Mouse (Mus musculus): ENCODE measurements around the gene Tex48.

Tex48 gene

DNA sequence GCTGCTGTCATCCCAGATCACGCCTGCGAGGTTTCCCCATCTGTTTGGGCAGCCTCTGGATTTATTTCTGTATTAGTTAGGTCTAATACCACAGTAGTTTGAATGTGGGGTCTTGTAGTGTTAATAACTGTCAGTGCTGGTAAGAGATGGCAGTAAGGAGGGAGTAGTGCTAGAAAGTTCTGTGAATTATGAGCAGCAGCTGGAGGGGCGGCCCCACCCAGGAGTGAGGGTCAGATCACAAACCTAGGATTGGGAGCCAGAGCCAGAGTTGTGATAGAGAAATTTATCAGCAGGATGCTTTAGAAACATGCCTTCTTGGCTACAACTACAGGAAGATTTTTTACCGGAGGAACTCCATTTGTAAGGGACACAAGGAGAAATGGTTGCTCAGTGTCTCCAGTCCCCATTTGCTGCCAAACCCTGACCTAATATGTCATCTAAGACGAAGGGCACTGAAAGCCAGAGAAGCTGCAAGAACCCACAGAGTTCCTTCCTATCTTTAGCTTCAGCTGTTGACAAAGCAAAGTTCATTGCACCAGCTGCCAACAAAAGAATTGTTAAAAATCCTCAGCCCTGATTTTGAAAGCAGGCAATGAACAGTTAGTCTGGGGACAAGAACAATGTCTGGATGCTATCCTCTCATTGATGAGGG lies 27.6 kb downstream of the Tex48 start:
- DNase-seq (ENCODE audit: low spot score): no peak

DNA sequence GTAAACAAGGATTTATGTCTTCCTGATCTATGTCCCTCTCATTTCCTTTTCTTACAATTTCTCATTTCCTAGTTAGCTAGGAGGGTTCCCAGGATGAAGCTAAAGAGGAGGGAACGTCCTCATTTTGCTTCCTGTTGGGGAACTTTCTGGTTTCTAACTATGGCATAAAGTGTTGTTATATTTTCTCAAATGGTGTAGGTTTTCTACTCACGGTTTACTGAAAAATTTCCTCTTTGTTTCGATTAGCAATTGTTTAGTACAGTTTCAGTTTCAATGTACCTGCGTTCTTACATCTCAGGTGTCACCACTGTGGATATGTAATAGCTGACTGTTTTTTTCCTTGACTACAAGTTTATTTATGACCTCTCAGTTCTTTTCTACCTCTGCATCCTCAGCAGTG lies 31.7 kb downstream of the Tex48 start:
- DNase-seq (ENCODE audit: low spot score): no peak

DNA sequence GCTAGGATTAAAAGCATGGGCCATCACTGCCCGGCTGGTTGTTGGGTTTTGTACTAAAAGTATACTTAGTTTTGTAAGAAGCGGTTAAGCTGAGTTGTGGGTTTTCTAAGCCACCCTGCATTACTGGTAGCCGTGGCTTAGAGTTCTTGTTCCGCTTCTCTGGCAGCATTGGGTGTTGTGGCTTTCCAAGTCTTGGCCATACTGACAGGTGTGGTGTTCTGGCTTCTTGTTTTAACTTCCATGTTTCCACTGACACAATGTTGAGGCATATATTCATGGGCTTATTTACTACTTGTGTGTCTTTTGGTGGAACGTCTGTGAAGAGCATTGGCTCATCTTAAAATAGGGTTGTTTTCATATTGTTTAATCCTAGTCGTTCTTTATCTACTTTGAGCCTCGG lies 32.2 kb downstream of the Tex48 start:
- DNase-seq (ENCODE audit: low spot score): no peak

DNA sequence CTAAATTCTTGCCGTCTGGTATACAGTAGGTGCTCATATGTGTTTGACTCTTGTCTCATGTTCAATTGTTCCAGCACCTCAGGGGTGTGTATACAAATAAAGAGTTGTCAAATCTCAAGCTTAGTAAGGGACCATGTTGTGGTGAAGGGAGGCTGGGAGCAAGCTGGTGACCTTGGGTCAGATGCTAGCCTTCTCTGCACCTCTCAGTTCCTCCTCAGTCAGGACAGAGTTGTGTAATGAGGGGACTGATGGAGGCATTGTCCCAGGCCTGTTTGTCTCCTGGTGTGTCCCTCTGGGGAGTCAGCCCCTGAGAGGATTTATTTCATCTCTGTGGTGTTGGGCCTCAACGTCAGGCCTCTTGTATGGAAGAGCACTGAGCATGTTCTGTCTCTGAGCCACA lies 36.0 kb downstream of the Tex48 start:
- no peak for DNase-seq (ENCODE audit: low spot score)

DNA sequence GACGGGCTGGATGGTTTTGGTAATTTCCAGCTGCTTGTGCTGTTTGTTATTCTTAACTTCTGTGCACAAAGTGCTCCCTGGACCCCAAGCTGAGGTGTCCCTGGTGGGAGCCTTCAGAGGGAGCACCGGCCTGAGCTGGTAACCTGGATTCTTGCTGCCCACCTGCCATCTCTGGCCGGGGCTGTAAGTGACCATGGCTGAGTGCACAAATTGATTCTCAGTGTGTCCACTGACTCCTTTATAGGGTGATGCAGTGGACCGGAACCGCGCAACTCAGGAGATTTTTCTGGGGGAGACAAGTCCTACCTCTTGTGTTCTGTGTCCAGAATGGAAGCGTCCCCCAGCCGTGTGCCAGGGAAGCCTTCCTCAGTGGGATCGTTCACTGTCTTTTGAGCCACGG lies 37.0 kb downstream of the Tex48 start:
- no peak for DNase-seq (ENCODE audit: low spot score)

DNA sequence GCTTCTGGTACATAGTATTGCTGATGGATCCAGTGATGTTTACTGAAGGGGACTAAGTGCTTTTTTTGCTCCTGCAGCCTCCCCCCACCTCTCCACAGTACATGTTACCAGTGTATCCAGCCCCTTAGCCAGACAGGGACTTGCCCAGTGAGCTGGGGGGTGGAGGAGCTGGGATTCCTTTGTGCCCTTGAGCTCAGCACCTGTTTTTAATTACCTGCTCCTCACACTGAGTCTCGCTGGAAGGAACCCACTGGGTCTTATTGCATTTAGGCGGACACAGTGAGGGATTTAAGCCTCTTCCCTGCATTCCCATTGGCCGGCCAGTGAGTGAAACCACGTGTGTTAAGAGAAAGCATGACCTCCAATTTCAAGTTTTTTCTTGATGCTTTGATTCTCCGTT lies 39.6 kb downstream of the Tex48 start:
- no peak for DNase-seq (ENCODE audit: low spot score)

DNA sequence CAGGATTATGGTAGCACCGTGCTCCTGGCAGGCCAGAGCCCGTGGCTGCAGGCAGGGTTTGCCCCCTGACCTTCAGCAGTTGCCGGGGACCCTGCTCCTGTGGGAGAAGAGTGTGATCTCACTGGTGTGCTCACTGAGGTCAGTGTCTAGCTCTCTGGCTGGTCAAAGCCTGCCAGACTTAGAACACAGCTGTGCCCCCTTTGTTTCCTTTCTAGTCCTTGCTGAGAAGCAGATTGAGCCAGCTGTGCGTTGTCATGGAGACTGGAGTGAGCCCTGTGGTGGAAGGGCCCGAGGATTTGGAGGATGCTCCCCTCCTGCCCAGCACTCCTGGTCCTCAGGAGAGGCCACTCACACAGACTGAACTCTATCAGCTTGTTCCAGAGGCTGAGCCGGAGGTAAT lies 42.1 kb downstream of the Tex48 start:
- no peak for DNase-seq (ENCODE audit: low spot score)

DNA sequence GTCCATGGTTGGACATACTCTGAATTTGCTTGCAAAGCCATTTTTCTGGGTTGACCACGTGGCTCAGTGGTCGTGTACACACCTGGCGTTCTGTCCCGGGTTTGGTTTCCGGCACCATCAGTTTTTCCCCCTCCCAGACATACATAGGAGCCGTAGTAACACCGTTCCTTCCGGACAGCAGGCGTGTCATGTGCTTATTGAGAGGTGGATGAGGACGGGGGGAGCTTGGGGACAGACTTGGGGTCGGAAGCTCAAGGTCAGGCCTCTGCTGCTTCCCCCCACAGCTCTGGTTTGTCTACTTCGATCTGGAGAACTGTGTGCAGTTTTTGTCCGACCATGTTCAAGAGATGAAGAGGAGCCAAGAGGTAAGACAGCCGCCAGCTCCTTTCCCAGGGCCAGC lies 42.6 kb downstream of the Tex48 start:
- DNase-seq (ENCODE audit: low spot score): no peak

DNA sequence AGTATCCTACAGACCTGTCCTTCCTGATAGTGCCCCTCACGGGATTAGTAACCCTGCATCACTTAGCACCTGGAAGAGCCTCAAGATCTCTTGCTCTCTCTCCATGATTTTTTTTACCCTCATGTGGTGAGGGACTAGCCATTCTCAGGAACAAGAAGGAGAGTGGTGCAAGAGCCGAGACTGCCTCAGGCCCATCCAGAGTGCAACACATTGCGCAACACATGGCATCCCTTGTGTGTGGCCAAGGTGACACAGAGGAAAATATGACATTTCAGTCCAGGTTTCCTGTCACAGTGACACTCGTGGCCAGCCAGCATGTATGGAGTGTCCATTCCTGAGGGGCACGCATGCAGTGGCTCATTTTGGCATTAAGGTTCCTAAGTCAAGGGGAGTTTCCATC lies 49.6 kb downstream of the Tex48 start:
- no peak for DNase-seq (ENCODE audit: low spot score)

DNA sequence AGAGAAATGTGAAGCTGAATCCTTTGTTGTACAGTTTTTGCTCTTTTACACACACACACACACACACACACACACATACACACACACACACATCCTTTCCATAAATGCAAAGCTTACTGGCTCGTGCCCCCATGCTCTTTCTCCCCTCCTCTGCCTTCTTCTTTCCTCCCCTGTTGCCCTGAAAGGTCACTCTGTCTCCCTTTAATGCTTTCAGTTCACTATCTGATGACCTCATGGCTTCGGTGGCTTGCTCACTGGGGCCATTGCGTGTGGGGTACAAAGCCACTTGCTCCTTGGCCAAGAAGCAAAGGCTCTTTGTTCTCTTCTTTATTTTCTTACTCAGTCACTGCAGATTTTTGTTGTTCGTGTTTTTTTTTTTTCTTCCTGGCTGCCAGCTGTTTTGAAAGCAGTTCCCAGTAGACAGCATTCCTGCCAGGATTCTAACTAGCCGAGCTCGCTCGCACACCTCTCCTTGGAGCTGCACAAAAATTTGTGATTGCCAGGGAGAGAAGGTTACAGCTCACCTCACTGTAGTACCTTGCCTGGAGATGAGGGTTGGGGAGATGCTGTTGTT lies 51.9 kb downstream of the Tex48 start:
- DNase-seq (ENCODE audit: low spot score): no peak

DNA sequence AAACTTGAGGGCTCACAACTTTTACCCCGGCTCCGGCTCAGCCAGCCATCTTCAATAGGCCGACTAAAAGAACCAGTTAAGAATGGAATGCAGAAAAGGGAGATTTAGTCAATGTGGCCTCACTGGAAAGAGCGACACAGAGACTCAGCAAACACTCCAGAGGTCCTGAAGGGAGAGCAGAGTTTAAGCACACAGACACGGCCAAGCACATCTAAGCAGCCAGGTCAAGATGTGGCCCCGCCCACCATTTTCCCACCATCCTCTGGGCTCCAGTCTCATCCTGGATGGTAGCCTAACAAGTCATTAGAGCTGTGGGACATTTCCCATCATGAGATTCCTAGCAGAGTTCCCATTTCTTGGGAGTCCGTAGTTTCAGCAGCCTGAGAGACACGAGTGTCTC lies 52.9 kb downstream of the Tex48 start:
- DNase-seq (ENCODE audit: low spot score): no peak

DNA sequence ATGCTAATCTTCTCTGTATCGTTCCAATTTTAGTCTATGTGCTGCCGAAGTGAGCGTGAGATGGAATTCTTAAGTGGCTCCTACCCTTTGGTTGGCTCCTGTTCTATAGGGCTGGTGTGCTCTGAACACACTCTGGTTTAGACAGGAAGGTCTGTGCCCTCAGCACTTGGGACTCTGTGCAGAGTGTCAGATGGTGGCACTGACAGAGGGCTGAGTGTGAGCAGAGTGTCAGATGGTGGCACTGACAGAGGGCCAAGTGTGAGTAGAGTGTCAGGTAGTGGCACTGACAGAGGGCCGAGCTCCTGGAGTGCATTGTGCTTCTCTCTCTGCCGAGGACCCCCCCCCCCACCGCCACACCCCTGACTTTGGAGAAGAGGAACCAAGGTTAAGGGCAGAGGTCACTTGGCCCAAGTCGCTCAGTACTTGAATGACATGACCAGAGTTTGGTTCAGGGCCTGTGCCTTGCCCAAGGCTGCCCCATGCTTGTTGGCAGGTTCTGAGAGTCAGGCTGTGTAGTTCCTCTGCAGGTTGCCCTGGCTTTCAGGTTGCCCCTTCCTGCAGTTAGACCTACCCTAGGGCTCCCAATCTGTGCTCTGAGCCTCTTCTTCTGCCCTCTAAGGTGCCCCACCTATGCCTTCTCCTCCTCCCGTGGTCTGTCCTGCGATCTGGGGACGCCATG lies 54.4 kb downstream of the Tex48 start:
- no peak for DNase-seq (ENCODE audit: low spot score)

DNA sequence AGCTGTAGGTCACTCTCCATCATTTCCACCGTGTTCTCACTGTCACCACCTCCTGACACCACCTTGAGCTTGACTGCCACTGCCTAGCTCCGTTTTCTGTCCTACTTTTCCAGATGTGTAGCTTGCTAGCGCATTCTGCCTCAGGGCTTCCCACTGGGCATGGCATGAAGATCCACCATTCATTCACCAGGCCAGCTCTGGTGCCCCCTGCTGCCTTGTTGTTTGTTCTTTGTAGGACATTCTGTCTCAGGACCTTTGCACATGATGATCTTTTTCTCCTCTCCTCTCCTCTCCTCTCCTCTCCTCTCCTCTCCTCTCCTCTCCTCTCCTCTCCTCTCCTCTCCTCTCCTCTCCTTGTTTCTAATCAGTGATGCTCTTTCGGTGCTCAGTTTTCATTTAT lies 59.5 kb downstream of the Tex48 start:
- no peak for DNase-seq (ENCODE audit: low spot score)

DNA sequence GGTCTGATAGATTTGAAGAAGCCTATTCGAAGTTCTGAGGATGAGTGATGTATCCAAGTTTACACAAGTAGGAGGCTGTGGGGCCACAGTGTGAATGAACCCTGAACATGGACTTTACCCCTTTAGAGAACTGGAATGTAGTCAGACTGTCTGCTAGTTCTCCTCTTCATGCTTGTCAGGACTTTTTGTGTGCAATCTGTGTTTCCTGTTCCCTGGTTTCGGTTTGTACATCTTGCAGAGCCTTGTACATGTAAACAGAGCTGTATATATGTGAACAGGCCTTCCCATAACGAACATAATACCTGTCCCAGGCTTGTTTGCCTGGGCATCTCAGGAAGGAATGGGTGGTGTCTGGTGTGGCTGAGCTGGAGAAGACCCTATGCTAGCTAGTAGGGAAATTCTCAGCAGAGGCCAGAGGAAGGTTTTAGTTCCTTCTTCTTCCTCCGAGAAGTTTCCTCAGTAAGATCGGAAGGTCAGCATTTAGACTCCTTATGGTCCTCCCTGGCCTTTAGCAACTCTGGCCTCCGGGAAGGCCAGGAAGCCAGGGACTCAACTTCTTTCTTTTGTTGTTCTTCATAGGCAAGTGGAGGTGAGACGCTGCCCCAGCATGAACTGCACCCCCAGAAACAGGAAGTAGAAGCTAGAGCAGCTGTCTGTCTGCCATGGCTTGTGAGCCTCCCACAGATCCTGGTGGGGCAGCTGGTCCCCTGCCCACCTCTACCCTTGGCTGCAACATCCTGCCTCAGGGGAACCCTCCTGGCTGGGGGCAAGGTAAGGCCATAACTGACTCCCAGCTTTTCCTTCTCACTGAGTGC lies 60.2 kb downstream of the Tex48 start:
- DNase-seq (ENCODE audit: low spot score): no peak

DNA sequence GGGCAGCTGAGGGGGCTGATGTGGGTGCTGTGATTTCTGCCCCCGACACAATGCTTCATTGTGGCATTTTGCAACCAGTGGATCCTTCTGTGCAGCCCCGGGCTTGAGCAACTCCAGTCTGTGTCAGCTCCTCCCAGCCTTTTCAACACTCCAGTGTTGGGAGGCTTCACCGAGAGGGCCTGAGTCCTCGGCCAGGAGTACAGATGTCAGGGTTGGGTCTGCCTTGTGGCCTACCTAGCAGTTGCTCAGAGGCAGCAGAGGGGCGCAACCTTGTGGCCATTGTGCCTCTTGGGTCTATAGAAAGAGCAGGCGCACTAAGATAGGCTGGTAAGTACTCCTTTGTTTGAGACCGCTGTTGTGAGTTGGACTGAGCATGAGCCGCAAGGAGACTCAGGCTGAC lies 62.1 kb downstream of the Tex48 start:
- no peak for DNase-seq (ENCODE audit: low spot score)

DNA sequence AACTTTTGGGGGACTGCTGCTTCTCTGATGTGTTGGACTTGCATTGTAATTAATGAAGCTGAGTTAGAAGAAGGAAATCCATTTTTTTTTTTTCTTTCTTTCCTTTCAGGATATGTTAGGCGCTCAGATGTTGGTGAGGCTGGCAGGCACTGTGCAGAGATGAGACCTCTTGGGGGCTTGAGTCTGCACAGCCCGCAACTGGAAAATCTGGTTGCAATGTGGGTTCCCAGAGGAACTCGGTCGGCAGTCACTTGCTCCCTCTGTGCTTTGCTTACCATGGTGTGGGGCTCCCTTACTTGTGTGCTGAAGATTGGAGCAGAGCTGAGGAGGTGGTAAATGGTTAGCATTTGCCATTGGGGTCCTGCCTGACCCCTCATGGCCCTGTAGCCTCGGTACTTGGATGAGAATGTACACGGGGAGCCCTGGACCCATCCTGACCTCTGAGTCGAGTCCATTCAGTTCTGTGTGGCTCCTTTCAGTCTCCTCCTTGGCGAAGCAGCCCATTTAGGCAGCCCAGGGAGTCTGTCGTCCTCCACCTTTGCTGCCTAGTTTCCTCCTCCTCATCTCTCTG lies 63.0 kb downstream of the Tex48 start:
- DNase-seq (ENCODE audit: low spot score): no peak

DNA sequence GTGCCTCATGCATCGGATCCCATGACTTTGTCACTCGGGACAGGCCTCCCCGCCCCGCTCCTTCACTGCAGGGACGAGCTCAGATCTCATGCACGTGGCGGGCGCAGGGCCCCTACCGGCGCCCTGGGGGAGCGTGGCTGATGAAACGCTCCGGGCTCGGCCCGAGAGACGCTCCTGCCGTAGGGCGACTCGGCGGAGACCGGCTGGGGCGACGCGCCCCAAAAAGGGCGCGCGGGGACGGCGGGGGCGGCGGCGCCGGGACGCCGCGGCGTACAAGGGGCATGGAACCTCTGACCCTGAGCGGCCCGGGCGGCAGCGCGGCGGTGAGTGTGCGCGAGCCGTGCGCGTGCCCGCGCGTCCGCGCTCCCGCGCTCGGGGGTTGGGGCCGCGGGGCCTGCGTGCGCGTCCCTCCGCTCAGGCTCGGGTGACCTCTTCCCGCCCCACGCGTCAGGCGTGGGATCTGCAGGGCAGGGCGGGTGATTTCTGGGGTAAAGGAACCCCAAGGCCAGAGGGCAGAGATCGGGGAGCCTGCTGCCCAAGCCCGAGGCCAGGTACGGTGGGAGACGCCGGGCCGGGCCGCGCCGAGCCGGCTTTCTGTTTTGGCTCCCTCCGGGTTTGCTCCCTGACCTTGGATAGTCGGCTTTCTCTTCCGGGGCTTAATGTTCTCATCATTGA lies 63.7 kb downstream of the Tex48 start, which contains the start of gene Tmem268:
Gene Tmem268, plus strand, starts transcription at position 375 of the 675 bp plus-strand sequence.
- no peak for DNase-seq (ENCODE audit: low spot score)

DNA sequence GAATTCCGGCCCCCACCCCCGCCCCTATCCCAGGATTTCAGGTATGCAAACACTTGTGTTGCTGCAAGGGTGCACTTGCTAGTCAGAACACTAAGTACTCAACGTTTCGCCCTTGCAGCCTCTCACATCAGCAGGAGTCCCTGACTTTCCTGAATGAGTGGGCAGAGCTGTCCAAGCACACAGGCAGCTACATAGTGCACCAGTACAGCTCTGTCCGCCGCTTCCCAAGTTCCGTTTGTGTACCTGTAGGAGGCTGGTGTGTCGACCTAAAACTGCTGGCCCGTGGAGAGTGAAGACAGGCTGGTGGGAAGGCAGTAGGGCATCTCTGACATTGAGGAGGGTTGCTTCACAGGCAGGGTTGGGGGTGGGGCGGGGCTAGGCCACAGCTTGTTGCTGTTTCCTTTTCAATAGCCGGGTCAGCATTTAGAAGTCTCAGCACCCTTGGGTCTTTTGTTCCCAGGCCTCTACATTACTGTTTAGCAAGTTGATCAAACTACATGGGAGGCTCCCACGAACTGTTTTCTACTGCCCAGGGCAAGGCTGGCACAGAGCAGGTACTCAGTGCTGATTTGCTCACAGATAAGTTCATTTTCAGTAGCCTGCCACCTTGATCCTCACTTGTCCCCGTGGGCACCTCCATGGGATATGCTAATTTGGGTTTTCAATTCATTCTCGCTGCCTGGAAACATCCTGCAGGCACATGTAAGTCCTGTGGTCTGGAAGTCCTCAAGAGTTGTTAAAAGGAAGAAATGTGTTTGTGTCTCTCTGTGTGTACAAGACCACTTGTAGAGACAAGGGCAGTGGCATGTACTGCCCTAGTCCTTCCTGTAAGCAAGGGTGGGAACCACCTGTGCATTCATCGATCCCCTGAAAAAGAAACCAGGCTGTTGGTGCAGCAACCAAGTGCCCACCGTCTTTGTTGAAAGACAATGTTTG lies 64.8 kb downstream of the Tex48 start:
- DNase-seq (ENCODE audit: low spot score): no peak
